Mouse (Mus musculus) 3134 (cell line): Measurements from ENCODE around the gene Nit2.

Experiments used
- DNase-seq: peaks from one replicate; pipeline ENCODE4 v3.0.0-alpha.2; 2011; ENCODE audit warnings: low spot score; ENCODE audit not compliant: insufficient read length; ENCODE audit errors: extremely low read depth

The Nit2 gene

DNA sequence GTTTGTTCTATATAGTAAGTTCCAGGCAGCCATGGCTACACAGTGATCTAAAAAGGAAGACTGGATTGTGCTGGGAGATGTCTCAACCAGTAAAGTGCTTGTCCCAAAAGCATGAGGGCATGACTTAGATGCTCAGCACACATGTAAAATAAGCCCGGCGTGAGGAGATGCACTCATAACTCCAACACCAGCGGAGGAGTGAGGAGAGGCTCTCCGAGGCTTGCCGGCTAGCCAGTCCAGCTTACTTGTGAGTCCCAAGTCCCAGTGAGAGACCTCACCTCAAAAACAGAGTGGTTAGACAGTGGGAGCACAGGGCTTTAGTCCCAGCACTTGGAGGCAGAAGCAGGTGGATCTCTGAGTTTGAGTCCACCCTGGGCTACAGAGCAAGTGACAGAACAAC is 2.0 kb downstream of the Nit2 start:
- no peak for DNase-seq

DNA sequence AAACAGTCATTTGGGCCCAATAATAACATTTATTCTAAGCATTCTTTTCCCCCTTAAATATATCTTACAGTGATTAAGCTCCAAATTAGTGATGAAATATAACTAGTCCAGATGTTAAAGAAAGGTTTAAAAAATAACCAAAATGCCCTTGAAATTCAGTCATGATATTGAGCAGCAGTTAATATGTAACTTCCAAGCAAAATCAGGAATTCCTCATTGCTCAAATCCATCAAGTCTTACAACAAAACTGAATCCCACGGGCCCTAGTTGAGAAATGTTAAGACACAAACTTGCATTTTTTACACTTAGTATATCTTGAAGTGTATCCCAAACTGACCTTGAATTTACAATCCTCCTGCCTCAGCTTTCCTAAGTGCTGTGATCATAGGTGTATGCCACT is 3.4 kb downstream of the Nit2 start:
- no peak for DNase-seq

DNA sequence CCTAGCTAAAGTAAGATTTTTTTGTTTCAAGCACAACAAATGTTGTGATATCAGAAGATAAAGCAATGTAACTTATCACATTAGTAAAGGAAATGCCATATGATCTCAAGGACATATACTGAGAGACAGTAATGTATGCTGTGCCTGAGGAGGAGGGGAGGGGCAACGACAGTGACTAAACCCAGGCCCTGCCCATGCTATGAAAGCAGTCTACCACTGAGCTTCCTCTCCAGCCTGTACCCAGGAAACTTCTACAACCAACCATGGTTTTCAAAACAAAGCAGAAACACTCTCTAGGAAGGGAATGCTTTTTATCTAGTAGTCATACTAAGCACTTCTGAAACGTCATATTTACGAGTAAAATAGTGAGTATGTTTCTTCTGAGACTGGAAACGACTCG is 4.3 kb downstream of the Nit2 start:
- no peak for DNase-seq

DNA sequence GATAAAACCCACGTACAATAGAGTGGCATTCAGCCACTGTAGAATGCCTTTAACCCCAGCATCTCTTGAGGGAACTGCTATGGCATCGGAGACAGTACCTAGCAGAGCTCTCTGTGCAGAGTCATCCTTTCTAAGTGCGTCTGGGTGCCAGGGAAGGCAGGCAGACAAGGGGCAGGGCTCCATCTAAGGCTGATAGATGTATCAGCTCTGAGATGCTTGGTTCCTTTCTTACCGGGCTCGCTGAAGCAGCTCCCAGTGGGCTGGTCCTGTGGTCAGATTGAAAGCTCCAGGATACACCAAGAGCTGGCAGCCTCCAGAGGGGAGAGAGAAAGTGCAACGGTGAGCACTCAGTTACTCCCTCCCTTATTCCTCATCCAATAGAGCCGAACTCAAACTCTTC is 7.3 kb downstream of the Nit2 start:
- DNase-seq = no peak

DNA sequence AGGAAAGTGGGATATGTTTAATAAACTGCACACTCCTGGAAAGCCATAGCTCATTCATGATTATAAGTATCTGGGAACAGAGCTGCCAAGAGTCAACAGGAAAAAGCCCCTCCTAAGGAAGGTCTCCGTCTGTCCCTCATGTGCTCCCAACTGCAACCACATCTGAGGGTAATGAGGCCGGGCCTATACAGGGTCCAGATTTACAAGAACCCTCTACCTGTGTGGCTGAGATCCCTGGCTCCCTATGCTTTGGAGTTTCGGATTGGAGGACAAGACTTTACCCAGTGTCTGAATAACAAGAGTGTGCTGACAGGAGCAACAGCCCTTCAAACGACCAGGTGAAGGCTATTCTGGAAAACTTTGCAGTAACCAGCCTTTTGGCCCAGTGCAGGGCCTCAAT is 9.4 kb downstream of the Nit2 start:
- no peak for DNase-seq

DNA sequence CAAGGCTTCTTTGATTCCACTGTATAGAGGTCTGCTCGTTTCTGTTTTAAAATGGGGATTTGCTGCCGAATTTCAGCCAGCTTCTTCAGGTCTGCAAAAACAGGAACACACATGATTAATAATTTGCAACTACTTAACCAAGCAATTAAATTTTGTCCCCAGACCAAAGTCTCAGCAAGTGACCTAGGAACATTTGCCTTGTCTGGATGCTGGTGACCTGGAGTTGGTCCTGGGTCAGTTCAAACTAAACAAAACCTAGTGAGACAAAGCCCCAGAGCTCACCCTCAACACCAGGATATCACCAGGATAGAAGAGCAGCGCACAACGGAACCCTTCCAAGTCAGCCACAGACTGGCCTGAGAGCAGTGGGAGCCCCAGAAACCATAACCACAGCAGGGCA is 10.1 kb downstream of the Nit2 start:
- no peak for DNase-seq

DNA sequence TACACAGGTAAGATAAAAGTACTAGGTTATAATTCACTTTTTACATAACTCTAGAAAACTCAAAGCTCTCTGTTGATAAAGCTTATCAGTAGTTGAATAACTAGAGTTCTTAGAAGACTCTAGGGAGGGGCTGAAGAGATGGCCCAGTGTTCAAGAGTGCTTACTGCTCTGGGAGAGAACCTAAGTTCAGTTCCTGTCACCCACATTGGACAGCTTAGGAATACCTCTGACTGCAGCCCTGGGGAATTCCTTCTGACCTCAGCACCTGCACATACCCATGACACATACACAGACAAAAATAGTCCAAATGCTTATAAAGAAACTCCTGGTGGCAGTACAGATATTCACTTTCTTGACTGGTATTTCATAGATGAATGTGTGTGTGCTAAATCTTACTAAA is 11.2 kb downstream of the Nit2 start:
- DNase-seq = no peak

DNA sequence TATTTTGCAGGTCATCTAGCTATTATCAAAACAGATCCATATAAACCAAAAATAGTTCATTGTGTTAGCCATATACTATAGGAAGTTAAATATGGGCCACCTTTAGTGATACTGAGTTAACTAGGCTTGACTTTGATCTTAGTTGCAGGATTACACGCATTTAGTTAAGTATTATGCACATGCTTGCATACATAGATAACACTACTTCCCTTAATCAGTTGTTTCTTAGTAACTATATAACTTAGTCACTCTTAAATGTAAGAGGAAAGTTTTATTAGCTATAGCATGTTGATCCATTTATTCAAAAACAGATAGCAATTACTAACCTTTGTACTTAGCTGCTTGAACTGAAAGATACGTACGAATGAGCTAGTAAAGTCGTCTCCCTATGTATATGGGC is 15.7 kb downstream of the Nit2 start:
- DNase-seq = no peak

DNA sequence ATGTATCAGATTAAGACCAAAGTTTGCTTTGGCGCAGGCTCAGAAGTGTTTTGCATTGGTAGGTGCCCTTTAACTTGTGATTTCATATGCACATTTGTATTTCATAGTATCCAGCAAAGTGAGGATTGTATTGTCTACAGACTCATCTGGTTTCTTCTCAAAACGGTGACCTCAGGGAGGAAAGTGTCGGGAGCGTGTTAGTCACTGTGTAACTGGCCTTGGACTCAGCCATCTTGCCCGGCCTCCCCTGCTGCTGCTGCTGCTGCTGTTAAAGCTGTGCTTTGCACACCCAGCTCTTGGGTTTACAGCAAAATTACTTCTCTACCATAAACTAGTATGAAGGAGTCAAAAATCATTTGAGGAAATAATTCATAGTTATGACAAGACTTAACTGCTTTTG is 22.4 kb downstream of the Nit2 start:
- no peak for DNase-seq

DNA sequence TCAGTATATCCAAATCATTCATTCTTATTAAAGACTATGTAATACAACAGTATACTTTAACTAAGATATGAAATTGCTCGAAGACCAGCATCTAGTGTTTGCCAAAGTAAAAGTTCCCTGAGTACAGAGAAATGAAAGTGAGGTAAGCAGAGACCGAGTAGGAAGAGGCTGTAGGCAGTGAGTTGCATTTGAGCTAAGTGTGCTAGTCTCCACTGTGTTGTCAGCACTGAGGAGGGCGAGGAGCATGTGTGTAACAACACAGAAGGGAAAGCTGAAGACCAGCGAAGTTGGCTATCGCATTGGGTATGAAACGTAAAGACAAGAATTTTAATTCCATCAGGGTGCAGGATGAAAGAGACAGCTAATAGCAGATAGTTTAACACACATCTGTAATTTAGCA is 33.5 kb downstream of the Nit2 start:
- no peak for DNase-seq

DNA sequence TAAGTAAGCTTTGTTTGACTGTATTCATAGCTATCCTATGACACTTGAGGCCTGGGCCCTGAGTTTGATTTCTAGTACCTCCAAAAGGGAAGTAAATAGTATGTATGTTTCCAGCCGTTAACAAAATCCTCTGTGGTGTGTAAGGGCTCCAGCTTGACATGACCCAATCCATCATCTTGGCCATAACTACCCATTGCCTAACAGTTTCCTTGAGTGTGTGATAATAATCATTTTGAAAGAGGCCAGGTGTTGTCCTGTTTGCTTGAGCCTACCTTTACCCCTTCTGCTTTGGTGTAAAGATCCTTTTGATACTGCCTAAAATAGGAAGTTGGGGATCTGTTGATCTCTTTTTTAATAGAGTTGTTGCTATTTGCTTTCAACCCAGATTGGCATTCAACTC is 34.8 kb downstream of the Nit2 start:
- DNase-seq = no peak

DNA sequence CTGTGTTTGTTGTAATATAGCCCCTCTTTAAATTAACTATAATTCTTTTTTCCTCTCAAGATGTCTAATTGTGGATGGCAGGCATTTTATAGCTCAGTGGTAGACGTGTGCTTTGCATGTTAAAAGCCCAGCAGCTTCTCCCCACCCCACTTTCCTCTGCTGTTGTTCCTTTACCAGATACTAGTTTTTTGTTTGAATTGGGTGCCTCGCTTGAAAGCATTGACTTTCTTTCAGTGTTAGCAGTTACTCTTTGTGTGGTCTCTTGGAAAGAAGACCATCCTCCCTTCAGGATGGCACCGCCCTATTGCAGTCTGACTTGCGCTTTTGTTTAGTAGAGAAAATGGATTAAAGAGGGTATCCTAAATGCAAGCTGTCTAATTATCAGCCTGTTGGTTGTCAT is 35.6 kb downstream of the Nit2 start:
- no peak for DNase-seq

DNA sequence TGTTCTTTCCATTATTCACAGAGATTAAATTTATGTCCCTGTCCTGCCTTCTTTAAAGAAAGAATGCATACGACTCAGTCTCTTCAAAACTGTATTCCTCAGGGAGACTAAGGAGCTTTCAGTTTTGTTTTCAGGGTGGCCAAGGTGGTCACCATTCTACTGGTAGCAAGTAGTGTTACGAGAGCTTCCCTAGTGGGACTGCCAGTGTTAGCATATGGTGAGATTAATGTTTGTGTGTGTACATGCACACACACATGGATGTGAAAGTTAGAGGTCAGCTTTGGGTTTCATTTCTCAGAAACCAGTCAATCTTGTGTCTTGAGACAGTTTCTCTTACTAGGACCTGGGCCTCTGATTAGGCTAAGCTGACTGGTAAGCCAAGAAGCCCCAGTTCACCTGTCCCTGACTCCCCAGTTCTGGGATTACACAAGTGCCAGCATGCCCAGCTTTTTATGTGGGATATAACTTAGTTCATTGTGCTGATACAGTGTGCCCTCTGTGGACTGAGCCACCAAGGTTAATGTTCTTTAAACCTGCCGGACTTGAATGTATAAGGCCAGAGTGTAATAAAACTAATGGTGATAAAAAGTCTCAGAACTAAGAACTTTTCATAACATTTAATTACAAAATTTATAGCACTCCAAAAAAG is 36.3 kb downstream of the Nit2 start:
- DNase-seq = no peak

DNA sequence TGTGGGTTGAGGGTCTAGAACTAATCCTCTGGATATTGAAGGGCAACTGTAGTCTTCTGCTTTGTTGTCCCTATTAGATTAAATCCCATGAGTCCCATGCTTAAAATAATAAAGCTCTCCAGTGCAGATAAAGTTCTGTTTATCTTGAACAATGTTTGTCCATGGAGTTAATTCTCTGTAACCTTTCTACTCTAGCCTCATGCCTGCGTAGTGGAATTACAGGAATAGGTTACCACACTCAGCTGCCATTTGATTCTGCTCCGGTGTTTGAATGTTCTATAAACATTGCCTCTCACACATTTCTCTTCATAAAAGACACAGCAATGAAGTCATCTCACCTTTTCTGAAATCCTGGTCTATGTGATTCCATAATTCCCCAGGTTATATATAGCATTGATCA is 39.3 kb downstream of the Nit2 start:
- DNase-seq = no peak

DNA sequence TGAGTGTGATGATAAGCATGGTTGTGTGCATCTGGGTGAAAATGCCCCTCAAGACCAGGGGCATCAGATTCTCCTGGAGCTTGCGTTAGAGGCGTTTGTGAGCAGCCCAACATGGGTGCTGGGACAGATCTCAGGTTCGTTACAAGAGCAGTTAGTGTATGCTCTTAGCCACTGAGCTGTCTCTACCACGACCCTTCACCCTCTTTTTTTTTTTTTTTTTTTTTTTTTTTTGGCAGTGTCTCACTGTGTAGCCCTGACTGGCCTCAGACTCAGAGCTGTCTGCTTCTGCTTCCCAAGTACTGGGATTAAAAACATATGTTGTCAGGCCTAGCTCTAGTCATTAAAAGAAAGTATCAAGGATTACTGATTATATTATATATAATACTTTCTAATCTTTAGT is 40.9 kb downstream of the Nit2 start:
- no peak for DNase-seq

DNA sequence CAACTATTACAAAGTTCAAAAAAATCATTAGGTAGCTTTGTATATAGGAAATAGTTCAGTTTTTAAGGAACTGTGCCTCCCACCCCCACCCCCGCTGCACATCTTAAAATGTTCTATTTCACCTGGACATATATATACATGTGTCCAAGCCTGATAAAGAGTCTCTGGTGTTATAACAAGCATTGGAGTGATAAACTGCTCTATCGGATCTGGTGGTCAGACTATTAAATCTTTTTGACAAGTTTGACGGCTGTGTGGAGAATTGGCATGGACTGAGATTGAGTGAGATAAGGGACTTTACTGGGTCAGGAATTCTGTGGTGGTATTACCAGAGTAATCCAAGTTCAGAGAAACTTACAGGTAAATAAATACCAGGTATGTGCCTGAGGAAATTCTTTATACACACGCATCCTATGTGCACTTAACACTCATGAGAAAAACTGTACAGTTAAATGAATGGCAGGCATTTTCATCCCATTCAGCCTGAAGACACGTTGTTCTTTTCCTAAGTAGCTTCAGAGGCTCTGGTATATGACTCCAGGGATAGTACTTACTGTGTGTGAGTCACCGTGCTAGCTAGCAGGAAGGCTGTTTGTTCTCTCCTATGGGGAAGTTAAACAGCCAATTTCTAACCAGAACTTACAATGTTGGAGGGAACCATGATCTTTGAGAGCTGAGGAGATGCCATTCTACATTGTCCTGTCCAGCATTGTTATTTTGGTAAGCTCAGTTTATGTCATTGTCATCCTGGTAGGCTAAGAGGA is 44.3 kb downstream of the Nit2 start:
- no peak for DNase-seq

DNA sequence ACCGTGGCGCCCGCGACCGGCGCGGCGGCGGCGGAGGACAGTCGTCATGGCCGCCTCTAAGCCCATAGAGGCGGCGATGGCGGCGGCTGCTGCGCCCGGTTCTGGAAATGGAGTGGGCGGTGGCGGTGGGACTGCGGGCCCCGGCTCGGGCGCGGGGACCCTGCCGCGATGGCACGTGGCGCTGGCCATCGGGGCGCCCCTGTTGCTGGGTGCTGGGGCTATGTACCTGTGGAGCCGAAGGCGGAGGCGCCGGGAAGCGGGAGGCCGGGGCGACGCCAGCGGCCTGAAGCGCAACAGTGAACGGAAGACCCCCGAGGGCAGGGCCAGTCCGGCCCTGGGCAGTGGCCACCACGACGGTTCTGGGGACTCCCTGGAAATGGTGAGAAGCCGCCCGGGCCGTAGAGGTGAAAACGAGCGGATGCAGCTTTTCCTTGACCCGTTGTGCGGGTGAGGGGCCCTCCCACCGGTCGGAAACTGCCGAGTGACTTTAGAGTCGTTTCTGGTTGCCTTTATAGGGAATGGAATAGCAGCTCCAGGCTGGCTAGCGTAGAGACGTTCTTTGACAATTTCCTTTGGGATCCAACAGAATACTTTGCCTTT is 45.2 kb downstream of the Nit2 start:
- no peak for DNase-seq

DNA sequence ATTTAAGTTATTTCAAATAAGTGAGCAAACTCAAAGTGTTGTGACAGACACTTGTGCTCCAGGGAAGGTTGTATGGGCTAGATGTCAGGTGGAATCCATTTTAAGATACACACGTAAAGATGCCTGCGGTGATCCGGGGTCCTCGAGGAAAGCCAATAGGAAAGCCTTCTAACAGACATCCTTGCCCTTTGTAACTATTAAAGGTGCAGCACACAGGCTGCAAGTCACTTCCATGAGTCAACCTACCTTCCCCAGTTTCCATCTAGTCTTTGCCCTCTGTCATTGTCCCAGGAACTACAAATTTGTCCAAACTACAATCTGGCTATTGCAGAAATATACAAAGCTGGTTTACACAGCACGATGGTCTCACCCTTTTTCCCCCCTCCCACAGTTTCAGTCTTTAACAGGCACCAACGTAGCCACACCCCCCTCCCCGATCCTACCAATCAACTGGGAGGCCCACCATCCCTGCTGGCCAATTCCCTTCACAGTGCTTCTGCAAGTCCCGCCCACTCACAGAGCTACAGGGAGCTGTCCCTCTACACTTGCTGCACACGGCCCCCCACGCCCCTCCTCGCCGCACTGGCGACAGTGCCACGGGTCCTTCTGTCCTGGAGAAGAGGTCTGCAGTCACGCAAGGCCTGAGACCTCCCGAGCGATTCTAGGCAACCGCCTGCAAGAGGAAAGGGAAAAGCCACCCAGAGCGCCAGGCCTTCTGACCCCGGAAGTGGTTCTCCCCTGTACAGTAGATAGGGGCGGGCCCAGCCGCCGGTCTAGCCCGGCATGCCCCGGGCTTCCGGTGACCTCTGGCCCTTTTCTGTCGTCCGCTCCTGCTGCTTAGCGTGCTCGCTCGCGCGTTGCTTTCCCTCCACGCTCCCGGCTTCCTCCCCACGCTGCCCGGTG is 46.0 kb downstream of the Nit2 start, which contains the start of gene Tomm70a:
TSS of gene Tomm70a (plus strand) at position 791 of the 903 bp plus-strand sequence.
- peak; percentile 98 for DNase-seq

DNA sequence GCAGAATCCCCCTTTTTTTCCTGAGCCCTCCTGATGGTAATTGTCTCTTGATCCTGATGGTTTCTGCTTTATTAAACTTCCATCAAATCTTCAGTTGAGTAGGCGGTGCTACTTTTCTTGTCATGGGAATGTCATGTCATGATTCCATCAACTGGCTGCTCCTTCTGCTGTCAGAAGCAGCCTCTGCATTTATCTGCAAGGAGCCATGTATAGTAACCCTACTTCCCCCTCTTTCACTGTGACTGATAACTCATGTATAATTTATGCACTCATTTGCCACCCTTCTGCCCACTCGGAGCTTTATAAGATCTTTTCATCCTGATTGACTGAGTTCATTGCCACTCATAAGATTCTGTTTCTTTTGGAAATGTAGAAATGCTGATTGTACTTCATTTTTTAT is 49.6 kb downstream of the Nit2 start:
- no peak for DNase-seq

DNA sequence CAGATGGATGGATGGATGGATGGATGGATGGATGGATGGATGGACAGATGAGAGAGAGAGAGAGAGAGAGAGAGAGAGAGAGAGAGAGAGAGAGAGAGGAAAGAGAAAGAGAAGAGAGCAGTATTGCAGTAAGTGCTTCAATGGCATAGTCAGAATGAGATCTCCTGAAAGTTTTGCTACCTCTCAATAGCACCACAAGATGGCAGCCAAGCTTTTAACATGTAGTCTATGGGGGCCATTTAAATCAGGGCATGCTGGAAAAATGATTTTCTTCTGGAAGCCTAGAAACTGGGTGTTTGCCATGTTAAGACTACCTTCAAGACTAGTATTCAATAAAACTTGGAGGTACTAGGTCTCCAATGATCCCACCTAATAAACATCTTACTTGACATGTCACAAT is 51.1 kb downstream of the Nit2 start:
- DNase-seq = no peak
